Mouse (Mus musculus): ENCODE measurements around the gene Nemp1. TPM values are rescaled to one million over a fixed set of nuclear protein-coding genes. Genes with fewer than 3 reads are reported as not detected.

Nemp1 gene
- polyA plus RNA-seq, 1 experiment from 2014 or later: 3.5 TPM

- Histone ChIP-seq H3K4me2 (ENCODE audit: low read length) (no peak overlapping the region), H3K4me3 (replicated peaks; ENCODE audit: low read depth, low read length) (no peak overlapping the region), H3K27me3 (ENCODE audit: control insufficient read depth, insufficient read depth, low read length) (no peaks in the 10 kb centered on the region), H3K9me3 (ENCODE audit: control insufficient read depth, low read length) (no peaks in the 10 kb centered on the region), H3K36me3 (ENCODE audit: control insufficient read depth, insufficient read depth, low read length) (peaks cover 26% of the 10 kb centered on the region), H3K9ac (replicated peaks; ENCODE audit: low read length) (no peak overlapping the region), H3K27ac (replicated peaks; ENCODE audit: low read depth, low read length) (no peak overlapping the region), H3K4me1 (ENCODE audit: control insufficient read depth, insufficient read depth, low read length) (no peaks in the 10 kb centered on the region)
- DNase-seq (peak; percentile 79), ATAC-seq (ENCODE audit: low FRiP score, low TSS enrichment) (no peak)
- WGBS: 64% methylated on average over 2 of the region's 2 CpGs
These were observed 27.9 kb downstream of the Nemp1 start for GRCm38 (mm10) chr10:127694636-127695035.

- ATAC-seq (ENCODE audit: low FRiP score, low TSS enrichment) (no peak), DNase-seq (no peak)
- WGBS: 97% methylated on average over 7 of the region's 7 CpGs
- H3K36me3 ChIP-seq (ENCODE audit: control insufficient read depth, insufficient read depth, low read length): peaks cover 26% of the 10 kb centered on the region
- H3K4me1 ChIP-seq (ENCODE audit: control insufficient read depth, insufficient read depth, low read length): no peaks in the 10 kb centered on the region
- no peak overlapping the region for H3K4me2 ChIP-seq (ENCODE audit: low read length)
- H3K9me3 ChIP-seq (ENCODE audit: control insufficient read depth, low read length): no peaks in the 10 kb centered on the region
- no peak overlapping the region for H3K4me3 ChIP-seq (replicated peaks; ENCODE audit: low read depth, low read length)
- H3K27ac ChIP-seq (replicated peaks; ENCODE audit: low read depth, low read length): no peak overlapping the region
- H3K27me3 ChIP-seq (ENCODE audit: control insufficient read depth, insufficient read depth, low read length): no peaks in the 10 kb centered on the region
- H3K9ac ChIP-seq (replicated peaks; ENCODE audit: low read length): no peak overlapping the region
These were observed 29.1 kb downstream of the Nemp1 start for GRCm38 (mm10) chr10:127695775-127696174.

GRCm38 (mm10) chr10:127698966-127699365, 32.3 kb downstream of the Nemp1 start:
- Histone ChIP-seq H3K4me3 (replicated peaks; ENCODE audit: low read depth, low read length) (no peak overlapping the region), H3K27me3 (ENCODE audit: control insufficient read depth, insufficient read depth, low read length) (no peaks in the 10 kb centered on the region), H3K36me3 (ENCODE audit: control insufficient read depth, insufficient read depth, low read length) (peaks cover 18% of the 10 kb centered on the region), H3K4me2 (ENCODE audit: low read length) (no peak overlapping the region), H3K4me1 (ENCODE audit: control insufficient read depth, insufficient read depth, low read length) (no peaks in the 10 kb centered on the region), H3K9me3 (ENCODE audit: control insufficient read depth, low read length) (no peaks in the 10 kb centered on the region), H3K9ac (replicated peaks; ENCODE audit: low read length) (no peak overlapping the region), H3K27ac (replicated peaks; ENCODE audit: low read depth, low read length) (no peak overlapping the region)
- WGBS: 94% methylated on average over 7 of the region's 7 CpGs
- DNase-seq: no peak
- ATAC-seq (ENCODE audit: low FRiP score, low TSS enrichment): no peak

- WGBS: 44% methylated on average over 4 of the region's 4 CpGs
- Histone ChIP-seq H3K4me1 (ENCODE audit: control insufficient read depth, insufficient read depth, low read length) (no peaks in the 10 kb centered on the region), H3K4me3 (replicated peaks; ENCODE audit: low read depth, low read length) (no peak overlapping the region), H3K36me3 (ENCODE audit: control insufficient read depth, insufficient read depth, low read length) (0 out of 2 replicates have a peak, but pooled peaks cover 3% of the 10 kb centered on the region), H3K27me3 (ENCODE audit: control insufficient read depth, insufficient read depth, low read length) (no peaks in the 10 kb centered on the region), H3K9ac (replicated peaks; ENCODE audit: low read length) (no peak overlapping the region), H3K9me3 (ENCODE audit: control insufficient read depth, low read length) (no peaks in the 10 kb centered on the region), H3K4me2 (ENCODE audit: low read length) (no peak overlapping the region), H3K27ac (replicated peaks; ENCODE audit: low read depth, low read length) (no peak overlapping the region)
- ATAC-seq (ENCODE audit: low FRiP score, low TSS enrichment): no peak
- no peak for DNase-seq
These were observed 36.6 kb downstream of the Nemp1 start for GRCm38 (mm10) chr10:127703299-127703698.

GRCm38 (mm10) chr10:127704293-127704692, 37.6 kb downstream of the Nemp1 start:
- Histone ChIP-seq H3K9me3 (ENCODE audit: control insufficient read depth, low read length) (no peaks in the 10 kb centered on the region), H3K4me3 (replicated peaks; ENCODE audit: low read depth, low read length) (no peak overlapping the region), H3K27me3 (ENCODE audit: control insufficient read depth, insufficient read depth, low read length) (no peaks in the 10 kb centered on the region), H3K9ac (replicated peaks; ENCODE audit: low read length) (no peak overlapping the region), H3K4me2 (ENCODE audit: low read length) (no peak overlapping the region), H3K36me3 (ENCODE audit: control insufficient read depth, insufficient read depth, low read length) (no peaks in the 10 kb centered on the region), H3K27ac (replicated peaks; ENCODE audit: low read depth, low read length) (no peak overlapping the region), H3K4me1 (ENCODE audit: control insufficient read depth, insufficient read depth, low read length) (no peaks in the 10 kb centered on the region)
- 74% methylated on average over 2 of the region's 2 CpGs for WGBS
- ATAC-seq (ENCODE audit: low FRiP score, low TSS enrichment) (no peak), DNase-seq (no peak)

- Histone ChIP-seq H3K4me2 (ENCODE audit: low read length) (no peak within 1 kb of the TSS), H3K27me3 (ENCODE audit: control insufficient read depth, insufficient read depth, low read length) (no peaks in the 10 kb centered on the region), H3K27ac (replicated peaks; ENCODE audit: low read depth, low read length) (no peak within 1 kb of the TSS), H3K9me3 (ENCODE audit: control insufficient read depth, low read length) (no peaks in the 10 kb centered on the region), H3K4me3 (replicated peaks; ENCODE audit: low read depth, low read length) (no peak within 1 kb of the TSS), H3K4me1 (ENCODE audit: control insufficient read depth, insufficient read depth, low read length) (no peaks in the 10 kb centered on the region), H3K9ac (replicated peaks; ENCODE audit: low read length) (no peak within 1 kb of the TSS), H3K36me3 (ENCODE audit: control insufficient read depth, insufficient read depth, low read length) (no peaks in the 10 kb centered on the region)
- ATAC-seq (ENCODE audit: low FRiP score, low TSS enrichment) (no peak), DNase-seq (no peak)
- WGBS: 78% methylated on average over 2 of the region's 2 CpGs
These were observed 38.1 kb downstream of the Nemp1 start, which contains the start of gene Myo1a for GRCm38 (mm10) chr10:127704766-127705220. Gene Myo1a, plus strand, starts transcription at chr10:127705170.

GRCm38 (mm10) chr10:127705783-127706182, 39.1 kb downstream of the Nemp1 start:
- ATAC-seq (ENCODE audit: low FRiP score, low TSS enrichment) (no peak), DNase-seq (no peak)
- Histone ChIP-seq H3K27ac (replicated peaks; ENCODE audit: low read depth, low read length) (no peak overlapping the region), H3K4me1 (ENCODE audit: control insufficient read depth, insufficient read depth, low read length) (no peaks in the 10 kb centered on the region), H3K36me3 (ENCODE audit: control insufficient read depth, insufficient read depth, low read length) (no peaks in the 10 kb centered on the region), H3K9ac (replicated peaks; ENCODE audit: low read length) (no peak overlapping the region), H3K4me3 (replicated peaks; ENCODE audit: low read depth, low read length) (no peak overlapping the region), H3K4me2 (ENCODE audit: low read length) (no peak overlapping the region), H3K27me3 (ENCODE audit: control insufficient read depth, insufficient read depth, low read length) (no peaks in the 10 kb centered on the region), H3K9me3 (ENCODE audit: control insufficient read depth, low read length) (no peaks in the 10 kb centered on the region)
- 94% methylated on average over 4 of the region's 4 CpGs for WGBS

GRCm38 (mm10) chr10:127707721-127708120, 41.0 kb downstream of the Nemp1 start:
- Histone ChIP-seq H3K27ac (replicated peaks; ENCODE audit: low read depth, low read length) (no peak overlapping the region), H3K9me3 (ENCODE audit: control insufficient read depth, low read length) (no peaks in the 10 kb centered on the region), H3K9ac (replicated peaks; ENCODE audit: low read length) (no peak overlapping the region), H3K36me3 (ENCODE audit: control insufficient read depth, insufficient read depth, low read length) (no peaks in the 10 kb centered on the region), H3K4me1 (ENCODE audit: control insufficient read depth, insufficient read depth, low read length) (no peaks in the 10 kb centered on the region), H3K4me3 (replicated peaks; ENCODE audit: low read depth, low read length) (no peak overlapping the region), H3K4me2 (ENCODE audit: low read length) (no peak overlapping the region), H3K27me3 (ENCODE audit: control insufficient read depth, insufficient read depth, low read length) (no peaks in the 10 kb centered on the region)
- no peak for DNase-seq
- no peak for ATAC-seq (ENCODE audit: low FRiP score, low TSS enrichment)
- 92% methylated on average over 7 of the region's 7 CpGs for WGBS

GRCm38 (mm10) chr10:127708850-127709370, 42.2 kb downstream of the Nemp1 start:
- no peak for ATAC-seq (ENCODE audit: low FRiP score, low TSS enrichment)
- WGBS: 89% methylated on average over 3 of the region's 3 CpGs

More at GRCm38 (mm10) chr10:127708850-127709370, 42.2 kb downstream of the Nemp1 start:
- H3K4me1 ChIP-seq (ENCODE audit: control insufficient read depth, insufficient read depth, low read length): no peaks in the 10 kb centered on the region
- H3K9me3 ChIP-seq (ENCODE audit: control insufficient read depth, low read length): no peaks in the 10 kb centered on the region
- no peak for DNase-seq
- no peak overlapping the region for H3K4me2 ChIP-seq (ENCODE audit: low read length)
- no peak overlapping the region for H3K4me3 ChIP-seq (replicated peaks; ENCODE audit: low read depth, low read length)
- H3K27ac ChIP-seq (replicated peaks; ENCODE audit: low read depth, low read length): no peak overlapping the region
- no peaks in the 10 kb centered on the region for H3K27me3 ChIP-seq (ENCODE audit: control insufficient read depth, insufficient read depth, low read length)
- no peak overlapping the region for H3K9ac ChIP-seq (replicated peaks; ENCODE audit: low read length)
- no peaks in the 10 kb centered on the region for H3K36me3 ChIP-seq (ENCODE audit: control insufficient read depth, insufficient read depth, low read length)

Measured in midbrain, embryonic 14.5 days (tissue).